Mouse (Mus musculus) heart, adult 2 months (tissue): Measurements from ENCODE around the gene Specc1. TPM values are rescaled to one million over a fixed set of nuclear protein-coding genes. Genes with fewer than 3 reads are reported as not detected.

ENCODE experiments used
- DNase-seq, 2 experiments: peaks; one replicate each; pipeline ENCODE4 v3.0.0; 2021
- H3K27ac ChIP-seq: fragments of 200-600 bp; 2 replicates; pipeline ENCODE4 v1.8.1; 2022
- H3K27me3 ChIP-seq: fragments of 200-500 bp; 2 replicates; pipeline ENCODE4 v1.6.1; 2012; ENCODE audit warnings: mild to moderate bottlenecking, low read length, inconsistent platforms, mixed read lengths; ENCODE audit not compliant: control insufficient read depth, insufficient read depth
- H3K36me3 ChIP-seq: fragments of 200-500 bp; 2 replicates; pipeline ENCODE4 v1.6.1; 2012; ENCODE audit warnings: low read length, inconsistent platforms; ENCODE audit not compliant: control insufficient read depth, insufficient read depth
- H3K4me1 ChIP-seq: fragments of 200-500 bp; 2 replicates; pipeline ENCODE4 v1.6.1; 2011; ENCODE audit warnings: low read length; ENCODE audit not compliant: control insufficient read depth, insufficient read depth
- H3K4me3 ChIP-seq: fragments of 200-600 bp; 2 replicates; pipeline ENCODE4 v1.8.1; 2022
- H3K79me2 ChIP-seq: fragments of 200-500 bp; replicated peaks from 2 replicates; pipeline ENCODE4 v1.6.1; 2012; ENCODE audit warnings: mild to moderate bottlenecking, inconsistent platforms, low read length, moderate library complexity, mixed read lengths; ENCODE audit not compliant: control insufficient read depth, insufficient read depth
- H3K9ac ChIP-seq: fragments of 200-500 bp; 2 replicates; pipeline ENCODE4 v1.6.1; 2012; ENCODE audit warnings: low read depth, mild to moderate bottlenecking, control low read depth, inconsistent platforms, low read length, mixed read lengths
- CTCF ChIP-seq: fragments of 200-600 bp; IDR thresholded peaks from 2 replicates; pipeline ENCODE4 v1.8.1; 2022; ENCODE audit warnings: antibody characterized with exemption, mild to moderate bottlenecking, moderate library complexity
- EP300 ChIP-seq: fragments of 200-500 bp; IDR thresholded peaks from 2 replicates; pipeline ENCODE4 v1.6.1; 2011; ENCODE audit warnings: low read depth, low read length, control low read depth; ENCODE audit not compliant: insufficient read depth
- POLR2A ChIP-seq: fragments of 200-500 bp; IDR thresholded peaks from 2 replicates; pipeline ENCODE4 v1.6.1; 2011; ENCODE audit warnings: mild to moderate bottlenecking, low read depth, low read length, control low read depth; ENCODE audit not compliant: insufficient read depth
- WGBS: fragments of 180-500 bp; shearing (Covaris S2); methylation state at CpG from one replicate; pipeline ENCODE4 v1.1.7; 2018; 5-methylcytosine and 5-hydroxymethylcytosine counted together
- intact Hi-C: fragments of 180-260 bp; cut with DNase I; formaldehyde crosslinking; loops from one replicate; pipeline ENCODE4 v1.15.1; 2025
- polyA plus RNA-seq: library from polyadenylated mRNA; depleted of rRNA; stranded (reverse); fragments of >200 nt; gene quantifications from 2 replicates; pipeline ENCODE4 v1.2.3, GENCODE M21; 2012; rRNA removed
- total RNA-seq, 2 experiments: library from RNA; stranded (reverse); gene quantifications; 2 replicates each; pipeline ENCODE4 v1.2.3; 2021

The Specc1 gene
- total and polyA plus RNA-seq, 3 experiments = 3.5 to 21.6 (median 4.6) TPM

DNA sequence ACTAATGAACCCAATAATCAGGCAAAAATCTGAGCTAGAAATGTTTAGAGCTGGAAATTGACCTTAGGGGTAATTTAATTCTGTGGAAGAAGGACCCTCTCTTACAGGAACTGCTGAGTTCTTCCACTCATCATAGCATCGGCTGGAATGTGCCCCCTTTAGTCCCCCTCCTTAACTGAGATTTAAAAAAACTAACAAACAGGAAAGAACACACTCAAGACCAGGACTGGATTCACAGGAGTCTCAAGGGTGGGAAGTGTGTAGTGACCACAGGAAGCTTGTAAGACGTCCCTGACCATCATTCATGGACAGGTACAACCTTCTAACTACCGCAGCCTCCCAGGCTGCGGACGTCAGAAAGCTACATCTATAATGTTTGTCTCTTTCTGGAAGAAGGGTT, 314.3 kb downstream of the Specc1 start:
- H3K27ac ChIP-seq = no peak overlapping the region
- WGBS = 59% methylated on average over 5 of the region's 5 CpGs
- no peak overlapping the region for H3K4me3 ChIP-seq
- DNase-seq = no peak
- H3K4me1 ChIP-seq = no peaks in the 10 kb centered on the region
- no peak overlapping the region for H3K9ac ChIP-seq
- no peaks in the 10 kb centered on the region for H3K27me3 ChIP-seq
- intact Hi-C loops = no loop called here
- no peaks in the 10 kb centered on the region for H3K36me3 ChIP-seq
- TF ChIP-seq CTCF (no peak), EP300 (no peak), POLR2A (no peak)
- H3K79me2 ChIP-seq = no peaks in the 10 kb centered on the region

Other genes starting within 250 kb of the Specc1 start
- gene Slc5a10, start 235.9 kb upstream of the Specc1 start, total RNA-seq = not detected
- gene Slc5a10, start 235.9 kb upstream of the Specc1 start, polyA plus RNA-seq = 0.09 TPM in 1 of 2 replicates, not detected in the other
- 1 to 10 TPM; 6.9 to 7.9 TPM for gene Prpsap2, start 194.7 kb upstream of the Specc1 start, total RNA-seq
- gene Prpsap2, start 194.7 kb upstream of the Specc1 start, polyA plus RNA-seq = 5.5 and 8.4 TPM in 2 replicates
- gene Ulk2, start 101.7 kb upstream of the Specc1 start, total RNA-seq = 10 to 100 TPM; 47.1 to 53.7 TPM
- 65.4 and 93.3 TPM in 2 replicates for gene Ulk2, start 101.7 kb upstream of the Specc1 start, polyA plus RNA-seq
- 10 to 100 TPM; 12.6 to 13.7 TPM for gene Akap10, start 26.5 kb upstream of the Specc1 start, total RNA-seq
- gene Akap10, start 26.5 kb upstream of the Specc1 start, polyA plus RNA-seq = 7.9 and 10.0 TPM in 2 replicates